Mouse (Mus musculus) thymus, adult 2 months (tissue): ENCODE data around the gene Zfp36l2. TPM values are rescaled to one million over a fixed set of nuclear protein-coding genes. Genes with fewer than 3 reads are reported as not detected.

Experiments used
- DNase-seq: peaks from one replicate; pipeline ENCODE4 v3.0.0; 2021
- H3K27ac ChIP-seq: fragments of 200-500 bp; 2 replicates; pipeline ENCODE4 v1.5.1; 2012; ENCODE audit warnings: low read length, control low read depth; ENCODE audit not compliant: control insufficient read depth, insufficient read depth
- H3K27me3 ChIP-seq: fragments of 200-500 bp; 2 replicates; pipeline ENCODE4 v1.6.1; 2012; ENCODE audit warnings: mild to moderate bottlenecking, low read length, moderate library complexity, mixed read lengths; ENCODE audit not compliant: control insufficient read depth, insufficient read depth
- H3K36me3 ChIP-seq: fragments of 200-500 bp; 2 replicates; pipeline ENCODE4 v1.6.1; 2012; ENCODE audit warnings: mild to moderate bottlenecking, low read length, moderate library complexity; ENCODE audit not compliant: control insufficient read depth, insufficient read depth
- H3K4me1 ChIP-seq: fragments of 200-500 bp; replicated peaks from 2 replicates; pipeline ENCODE4 v1.6.1; 2012; ENCODE audit warnings: low read length; ENCODE audit not compliant: control insufficient read depth, insufficient read depth
- H3K4me3 ChIP-seq: fragments of 200-500 bp; 2 replicates; pipeline ENCODE4 v1.5.1; 2012; ENCODE audit warnings: mild to moderate bottlenecking, low read length, control low read depth, moderate library complexity; ENCODE audit not compliant: control insufficient read depth, insufficient read depth
- CTCF ChIP-seq: fragments of 200-500 bp; IDR thresholded peaks from 2 replicates; pipeline ENCODE4 v1.5.1; 2012; ENCODE audit warnings: mild to moderate bottlenecking, control low read depth, low read length, moderate library complexity, borderline replicate concordance; ENCODE audit not compliant: control insufficient read depth, poor library complexity, insufficient read depth; ENCODE audit errors: extremely low read depth
- POLR2A ChIP-seq: fragments of 200-500 bp; IDR thresholded peaks from 2 replicates; pipeline ENCODE4 v1.6.1; 2012; ENCODE audit warnings: mild to moderate bottlenecking, low read length, control low read depth, moderate library complexity; ENCODE audit not compliant: control insufficient read depth, poor library complexity, insufficient read depth; ENCODE audit errors: extremely low read depth
- WGBS: fragments of 180-500 bp; shearing (Covaris S2); methylation state at CpG from one replicate; pipeline ENCODE4 v1.1.7; 2018; 5-methylcytosine and 5-hydroxymethylcytosine counted together
- polyA plus RNA-seq: library from polyadenylated mRNA; depleted of rRNA; stranded (reverse); fragments of >200 nt; gene quantifications from 2 replicates; pipeline ENCODE4 v1.2.3, GENCODE M21; 2012

Gene Zfp36l2
- polyA plus RNA-seq, 1 experiment, result 182 TPM

- no peaks in the 10 kb centered on the region for H3K36me3 ChIP-seq
- 50% methylated on average over 9 of the region's 9 CpGs for WGBS
- H3K4me1 ChIP-seq, result peaks cover 62% of the 10 kb centered on the region
- no peak for TF ChIP-seq POLR2A
- TF ChIP-seq CTCF, result no peak
- peak overlapping the region; percentile 3; the same call in 1 of the 2 replicates for H3K27ac ChIP-seq
- DNase-seq, result peak; percentile 31
- H3K4me3 ChIP-seq, result no peak overlapping the region
- no peaks in the 10 kb centered on the region for H3K27me3 ChIP-seq
Measured at GRCm38 (mm10) chr17:84166135-84166860, 21.4 kb downstream of the Zfp36l2 start.

- Histone ChIP-seq H3K27ac (no peak overlapping the region), H3K4me1 (peaks cover 68% of the 10 kb centered on the region), H3K27me3 (no peaks in the 10 kb centered on the region), H3K4me3 (no peak overlapping the region), H3K36me3 (no peaks in the 10 kb centered on the region)
- no peak for TF ChIP-seq CTCF
- no peak for TF ChIP-seq POLR2A
- DNase-seq, result no peak
- 90% methylated on average over 3 of the region's 3 CpGs for WGBS
Measured at GRCm38 (mm10) chr17:84165735-84166134, 22.0 kb downstream of the Zfp36l2 start.

- Histone ChIP-seq H3K27me3 (no peaks in the 10 kb centered on the region), H3K36me3 (no peaks in the 10 kb centered on the region), H3K27ac (peak overlapping the region; percentile 92; the same call in 1 of the 2 replicates), H3K4me1 (peaks cover 81% of the 10 kb centered on the region), H3K4me3 (no peak overlapping the region)
- DNase-seq, result peak; percentile 10
- TF ChIP-seq CTCF, result no peak
- no peak for TF ChIP-seq POLR2A
- 84% methylated on average over 8 of the region's 8 CpGs for WGBS
Measured at GRCm38 (mm10) chr17:84164146-84164545, 23.6 kb downstream of the Zfp36l2 start.

GRCm38 (mm10) chr17:84163066-84163785, 24.5 kb downstream of the Zfp36l2 start:
- H3K4me1 ChIP-seq, result peaks cover 89% of the 10 kb centered on the region
- no peaks in the 10 kb centered on the region for H3K27me3 ChIP-seq
- peak; percentile 52 for DNase-seq
- H3K36me3 ChIP-seq, result no peaks in the 10 kb centered on the region
- no peak for TF ChIP-seq CTCF
- no peak for TF ChIP-seq POLR2A
- peak overlapping the region; percentile 92 for H3K27ac ChIP-seq
- 19% methylated on average over 12 of the region's 12 CpGs for WGBS
- H3K4me3 ChIP-seq, result no peak overlapping the region

GRCm38 (mm10) chr17:84162211-84162760, 25.5 kb downstream of the Zfp36l2 start:
- H3K27me3 ChIP-seq, result no peaks in the 10 kb centered on the region
- H3K4me1 ChIP-seq, result peaks cover 95% of the 10 kb centered on the region
- DNase-seq, result no peak
- H3K4me3 ChIP-seq, result no peak overlapping the region
- no peaks in the 10 kb centered on the region for H3K36me3 ChIP-seq
- TF ChIP-seq POLR2A (no peak), CTCF (no peak)
- H3K27ac ChIP-seq, result peak overlapping the region; percentile 92
- WGBS, result 92% methylated on average over 8 of the region's 8 CpGs

GRCm38 (mm10) chr17:84161231-84161854, 26.4 kb downstream of the Zfp36l2 start:
- Histone ChIP-seq H3K36me3 (no peaks in the 10 kb centered on the region), H3K4me3 (no peak overlapping the region), H3K27me3 (no peaks in the 10 kb centered on the region), H3K27ac (peak overlapping the region; percentile 79), H3K4me1 (peaks cover 93% of the 10 kb centered on the region)
- TF ChIP-seq CTCF (no peak), POLR2A (no peak; the same call in 1 of the 2 replicates)
- peak; percentile 53 for DNase-seq
- WGBS, result 5% methylated on average over 6 of the region's 6 CpGs
